Mouse (Mus musculus) ES-CJ7 (cell line): ENCODE measurements at regions not wholly inside any gene's neighbourhood (a gene's known extent, or its start where the extent isn't known, plus 50 kb on each side); places are given as distances from the start of the nearest gene placed in this dataset.

Experiments used
- DNase-seq: peaks from one replicate; pipeline ENCODE4 v3.0.0; 2011; ENCODE audit warnings: low read depth, low spot score

DNA sequence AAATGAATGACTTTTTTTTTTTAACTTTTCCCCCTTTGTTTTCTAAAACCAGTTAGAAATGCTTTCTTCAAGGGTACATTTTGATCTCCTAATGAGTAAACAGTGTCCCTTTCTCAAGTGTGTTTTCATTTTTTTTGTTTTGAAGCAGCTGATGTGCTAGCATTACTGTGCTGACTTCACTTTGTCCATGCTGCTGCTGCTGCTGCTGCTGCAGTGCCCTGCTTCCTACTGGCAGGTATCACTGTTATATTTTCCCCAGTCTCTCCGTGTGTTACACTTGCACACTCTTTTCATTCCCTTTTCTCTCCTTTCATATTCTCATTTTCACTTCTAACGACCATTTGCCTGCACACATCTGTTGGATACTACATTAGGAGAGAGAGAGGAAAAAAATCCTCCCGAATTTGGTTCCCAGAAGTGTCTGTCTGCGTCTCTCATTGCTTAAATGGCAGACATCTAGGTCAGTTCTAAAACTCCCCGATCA, 266.0 kb downstream of the Cd109 start:
- no peak for DNase-seq

DNA sequence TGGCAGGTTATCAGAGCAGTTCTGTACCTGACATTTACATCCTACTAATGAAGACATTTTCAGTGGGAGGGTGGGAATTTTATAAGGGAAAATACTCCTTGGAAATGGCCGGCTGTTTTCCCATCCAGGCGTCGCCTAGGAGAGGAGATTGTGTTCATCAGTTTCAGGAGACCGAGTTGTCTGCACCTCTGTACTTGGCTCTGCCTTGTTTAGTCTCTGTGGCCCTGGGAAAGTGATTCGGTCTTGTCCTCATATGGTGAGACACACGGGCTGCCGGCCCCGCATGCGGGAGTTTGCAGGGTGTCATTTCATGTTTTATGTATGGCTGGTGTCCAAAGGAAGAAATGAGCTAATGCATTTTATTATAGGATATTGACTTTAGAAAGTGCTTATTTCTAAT, 287.9 kb downstream of the Cd109 start:
- no peak for DNase-seq

GRCm38 (mm10) chr9:78917336-78917735, 302.0 kb downstream of the Cd109 start:
- no peak for DNase-seq

- DNase-seq = no peak
These were observed 310.7 kb downstream of the Cd109 start for GRCm38 (mm10) chr9:78925977-78926593.

GRCm38 (mm10) chr9:78941648-78942047, 326.3 kb downstream of the Cd109 start:
- DNase-seq = no peak

- no peak for DNase-seq
These were observed 349.5 kb downstream of the Cd109 start for GRCm38 (mm10) chr9:78964813-78965212.

- DNase-seq = no peak
These were observed 350.0 kb downstream of the Cd109 start for GRCm38 (mm10) chr9:78965226-78965950.

DNA sequence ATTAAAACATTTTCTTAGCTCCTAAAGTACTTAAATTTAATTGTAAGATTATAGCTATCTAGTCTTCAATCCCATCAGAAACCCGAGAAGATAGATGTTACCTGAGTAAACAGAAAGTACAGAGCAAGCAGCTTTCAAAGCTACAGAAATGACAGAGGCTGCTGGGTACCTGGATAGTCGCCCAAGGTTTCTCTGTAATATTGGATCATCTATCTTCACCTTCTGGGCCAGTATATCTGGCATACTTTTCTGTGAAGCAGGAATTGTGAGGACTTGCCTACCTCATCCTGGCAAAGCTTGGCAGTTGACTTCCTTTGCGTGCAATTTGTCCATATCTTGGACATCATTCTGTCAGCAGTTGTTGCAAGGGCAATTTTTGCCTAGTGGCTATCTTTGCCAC, 356.4 kb downstream of the Cd109 start:
- no peak for DNase-seq

DNA sequence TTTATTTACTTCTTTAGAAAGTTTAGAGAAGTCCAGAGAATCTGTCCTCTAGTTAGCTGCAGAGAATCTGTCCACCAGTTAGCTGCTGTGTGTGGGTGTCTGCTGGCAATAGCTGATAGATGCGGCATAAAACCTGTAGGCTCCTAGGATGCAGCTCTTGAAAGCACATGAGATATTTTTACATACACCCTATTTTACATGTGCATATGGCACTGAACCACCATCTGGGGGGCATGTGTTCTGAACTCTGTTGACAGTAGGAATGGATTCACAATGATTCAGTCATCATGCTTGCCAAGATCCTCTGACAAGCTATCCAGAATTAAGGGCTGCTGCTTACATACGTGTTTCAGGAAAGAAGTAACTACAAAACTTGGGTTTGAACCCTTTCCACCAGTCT, 368.4 kb downstream of the Cd109 start:
- no peak for DNase-seq

DNA sequence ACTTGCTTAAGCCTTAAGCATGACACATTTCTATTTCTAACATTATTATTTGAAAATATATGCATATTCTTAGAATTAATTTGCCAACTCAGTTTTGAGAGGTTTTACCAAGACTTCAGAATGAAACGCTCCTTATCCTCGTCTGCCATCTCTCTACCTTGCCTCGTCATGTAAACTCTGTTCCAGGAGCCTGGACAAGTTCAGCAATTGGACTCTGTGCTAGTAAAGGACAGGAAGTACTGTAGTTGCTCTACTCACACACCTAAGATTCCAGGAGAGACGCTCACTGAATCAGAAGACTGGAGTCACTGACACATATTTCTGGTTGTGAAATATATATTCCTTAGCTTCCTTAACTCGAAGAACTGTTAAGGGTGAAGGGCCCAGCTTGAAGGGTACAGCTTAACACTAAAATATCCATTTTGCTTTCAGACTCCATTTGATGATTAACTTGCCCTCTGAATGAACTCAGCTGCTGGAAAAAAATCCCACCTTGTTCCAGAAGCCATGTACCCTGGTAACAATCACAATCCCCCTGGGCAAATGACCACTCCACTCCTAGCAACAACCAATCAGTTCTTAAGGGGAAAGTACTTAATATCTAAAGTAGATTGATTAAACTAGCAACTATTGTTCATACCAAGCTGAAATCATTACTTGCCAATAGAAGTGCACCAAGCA, 370.0 kb downstream of the Cd109 start:
- no peak for DNase-seq

DNA sequence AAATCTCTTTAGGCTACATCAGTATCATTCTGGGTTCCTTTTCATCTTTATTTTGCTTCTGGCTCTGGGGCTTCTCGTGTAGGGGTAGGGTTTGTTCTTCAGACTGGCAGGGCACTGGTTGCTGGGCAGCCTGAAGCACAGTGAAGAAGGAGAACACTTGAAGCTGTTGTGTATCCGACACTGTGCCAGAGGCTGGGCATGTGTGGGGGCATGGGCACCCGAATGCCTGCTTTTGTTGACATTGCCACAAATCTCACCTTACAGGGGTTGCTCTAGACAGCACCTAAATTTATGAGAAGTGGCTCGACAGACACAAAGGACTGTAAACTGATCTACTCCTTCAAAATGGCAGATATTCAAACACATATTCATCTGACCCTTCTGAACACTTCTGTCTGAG, 376.0 kb downstream of the Cd109 start:
- no peak for DNase-seq

- no peak for DNase-seq
These were observed 385.7 kb downstream of the Cd109 start for GRCm38 (mm10) chr9:79001081-79001480.

DNA sequence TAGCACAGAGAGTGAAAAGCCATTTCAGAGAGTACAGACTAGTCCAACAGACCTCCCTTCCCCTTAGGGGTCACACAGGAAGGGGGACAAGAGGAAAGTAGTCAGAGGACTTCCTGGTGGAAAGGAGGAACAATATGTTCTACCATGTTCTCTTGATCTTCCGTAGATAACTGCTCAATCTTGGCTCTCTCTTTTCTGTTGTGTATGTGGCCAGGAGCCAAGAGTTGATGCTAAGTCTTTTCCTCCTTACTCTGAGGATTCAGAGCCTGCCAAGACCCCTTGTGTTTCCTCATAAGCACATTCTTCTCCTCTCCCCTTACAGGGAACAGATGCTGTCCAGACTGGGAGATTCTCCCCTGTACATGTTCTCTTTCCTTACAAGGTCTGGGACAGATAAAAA, 386.6 kb downstream of the Cd109 start:
- DNase-seq = no peak

DNA sequence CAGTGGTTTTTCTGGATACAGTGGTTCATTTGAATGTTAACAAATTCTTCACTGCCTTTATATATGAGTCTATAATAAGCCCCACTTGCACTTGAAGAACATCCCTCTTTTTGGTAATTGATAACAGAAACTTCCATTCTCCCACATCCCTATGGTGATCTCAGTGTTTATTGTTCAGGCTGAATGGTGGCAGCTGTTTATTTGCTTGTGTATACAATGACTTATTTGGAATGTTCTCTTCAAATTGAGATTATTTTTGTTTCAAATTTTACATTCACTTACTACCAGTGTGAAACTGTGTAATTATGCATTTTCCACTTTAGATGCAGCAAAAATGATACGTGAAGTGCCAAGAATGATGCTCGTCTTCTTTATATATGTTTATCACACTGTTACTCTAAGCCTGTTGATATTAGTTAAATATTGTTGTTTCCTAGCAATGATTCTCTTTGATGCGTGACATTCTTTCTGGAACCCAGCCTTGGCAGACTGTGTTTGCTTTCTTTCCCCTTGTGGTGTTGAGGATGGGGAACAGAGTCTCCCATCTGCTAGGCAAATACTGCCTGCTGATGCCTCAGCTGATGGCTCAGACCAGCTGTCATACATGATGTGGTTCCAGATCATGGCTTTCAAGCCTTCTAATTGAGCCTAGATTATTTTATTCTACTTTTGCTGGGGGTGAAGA, 389.1 kb downstream of the Cd109 start:
- DNase-seq = no peak

DNA sequence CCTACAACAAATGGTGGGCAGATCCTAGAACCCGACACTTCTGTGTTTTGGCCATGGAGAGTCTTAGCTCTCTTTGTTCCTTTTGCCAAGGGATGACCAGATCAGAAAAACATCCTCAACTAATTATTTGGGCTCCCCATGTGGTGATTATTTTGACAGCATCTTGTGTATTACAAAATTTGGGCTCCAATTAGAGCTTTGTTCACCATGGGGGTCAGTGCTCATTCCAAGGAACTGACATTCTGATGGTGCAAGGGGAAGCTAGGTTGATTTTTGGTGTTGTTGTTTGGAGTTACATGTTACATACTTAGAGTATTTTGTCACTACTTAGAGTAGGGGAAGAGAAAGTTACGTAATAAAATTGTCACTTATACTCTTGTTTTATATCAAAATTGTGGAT, 406.9 kb downstream of the Cd109 start:
- no peak for DNase-seq

GRCm38 (mm10) chr9:79028234-79028633, 412.9 kb downstream of the Cd109 start:
- DNase-seq = no peak

GRCm38 (mm10) chr9:79029456-79029855, 414.1 kb downstream of the Cd109 start:
- no peak for DNase-seq

DNA sequence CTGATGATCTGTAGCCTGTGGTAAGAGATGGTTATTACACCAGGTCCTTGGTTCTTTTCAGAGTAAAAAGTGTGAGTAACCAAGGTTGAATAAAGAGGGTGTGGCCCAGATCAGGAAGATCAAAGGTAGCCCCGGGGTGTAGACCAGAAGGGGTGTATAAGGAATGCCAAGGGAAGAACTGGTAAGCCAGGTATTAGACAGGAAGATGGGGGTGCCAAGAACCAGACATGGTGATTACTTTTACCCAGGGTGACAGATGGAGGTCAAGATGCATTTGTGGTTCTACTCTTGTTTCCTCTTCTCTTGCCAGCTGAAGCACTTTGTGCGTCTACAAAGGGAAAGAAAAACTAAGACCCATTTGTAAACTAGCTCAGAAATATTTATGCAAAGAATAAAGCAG, 420.3 kb downstream of the Cd109 start:
- DNase-seq = no peak

DNA sequence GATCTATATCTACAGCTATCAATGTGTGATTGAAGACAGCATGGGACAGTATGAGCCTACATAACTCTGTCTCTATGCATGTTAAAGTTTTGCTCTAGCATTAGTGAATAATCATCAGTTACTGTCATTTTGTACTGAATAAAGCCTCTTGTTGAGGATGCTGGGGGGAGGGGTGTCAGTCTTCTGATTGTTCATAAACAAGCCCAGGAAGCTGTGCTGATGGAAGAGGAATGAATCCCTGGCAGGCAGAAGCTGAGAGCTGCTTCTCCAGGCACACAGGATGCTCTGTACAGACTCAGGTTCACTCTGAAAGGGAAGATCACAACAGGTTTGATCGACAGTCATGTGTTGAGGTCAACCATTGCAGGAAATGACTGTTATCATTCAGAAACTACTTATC, 421.7 kb downstream of the Cd109 start:
- DNase-seq = no peak

DNA sequence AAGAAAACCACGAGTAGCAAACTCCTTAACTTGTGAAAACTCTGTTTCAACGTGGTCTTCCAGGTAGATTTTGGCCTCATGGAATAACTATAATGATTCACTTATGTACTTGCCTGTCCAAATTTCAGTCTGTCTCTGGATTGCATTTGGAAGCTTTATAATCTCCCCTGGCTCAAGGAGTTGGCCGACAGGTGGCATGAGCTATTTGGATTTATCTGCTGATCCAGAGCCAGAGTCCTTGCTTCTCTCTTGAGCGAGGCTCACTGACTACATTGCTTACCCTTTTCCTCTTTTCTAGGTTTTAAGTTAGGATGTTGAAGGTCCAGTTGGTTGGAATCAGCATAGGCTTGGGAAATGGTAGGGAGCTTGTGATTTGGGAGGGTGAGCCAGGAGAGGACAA, 423.6 kb downstream of the Cd109 start:
- no peak for DNase-seq

DNA sequence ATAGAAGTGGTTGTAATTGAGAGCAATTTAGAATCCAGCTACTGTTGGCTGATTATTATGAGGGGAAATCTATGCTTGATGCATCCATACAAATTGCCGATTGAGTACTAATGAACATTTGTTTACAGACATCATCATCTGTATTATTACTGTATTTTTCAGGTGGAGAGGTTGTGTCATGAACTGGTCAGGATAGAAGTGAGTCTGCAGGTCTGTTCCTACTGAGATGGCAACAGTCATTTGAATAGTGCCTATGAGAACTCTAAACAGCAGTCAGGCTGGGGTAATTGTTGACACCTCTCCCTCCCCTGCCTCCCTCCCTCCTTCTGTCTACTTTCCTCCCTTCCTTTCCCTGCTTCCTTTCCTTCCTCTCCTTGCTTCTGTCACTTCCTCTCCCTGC, 429.0 kb downstream of the Cd109 start:
- DNase-seq = no peak

- peak; percentile 18 for DNase-seq
These were observed 430.0 kb downstream of the Cd109 start for GRCm38 (mm10) chr9:79045314-79045713.
